Mouse (Mus musculus): ENCODE data around the gene Pfkfb3.

DNA sequence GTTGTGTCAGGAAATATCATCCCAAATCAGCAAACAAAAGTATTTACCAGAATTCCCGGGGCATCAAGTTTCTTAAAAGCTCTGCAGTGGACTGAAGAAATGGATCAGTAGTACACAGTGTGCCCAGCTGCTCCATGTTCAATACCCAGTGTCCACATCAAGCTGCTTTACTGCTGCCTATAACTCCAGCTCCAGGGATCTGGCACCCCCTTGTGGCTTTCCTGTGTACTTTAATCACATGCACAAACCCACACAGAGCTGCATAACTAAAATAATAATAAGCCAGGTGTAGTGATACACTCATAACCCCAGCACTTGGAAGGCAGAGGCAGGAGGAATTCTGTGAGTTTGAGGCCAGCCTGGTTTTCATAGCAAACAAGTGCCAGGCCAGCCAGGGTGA, 11.2 kb downstream of the Pfkfb3 start:
- TF ChIP-seq ZNF384 (IDR thresholded peaks at IDR 0.05; ENCODE audit: low read depth, low read length) (no peak), HCFC1 (IDR thresholded peaks at IDR 0.05; ENCODE audit: borderline replicate concordance, insufficient read depth, low read length) (no peak), CHD2 (IDR thresholded peaks at IDR 0.05; ENCODE audit: low read depth, low read length) (no peak), ZC3H11A (IDR thresholded peaks at IDR 0.05; ENCODE audit: borderline replicate concordance, low read depth, low read length) (no peak), MAFK (IDR thresholded peaks at IDR 0.05; ENCODE audit: insufficient read depth, low read depth, low read length) (no peak)
